Mouse (Mus musculus): ENCODE data around the gene Mylpf. TPM values are rescaled to one million over a fixed set of nuclear protein-coding genes. Genes with fewer than 3 reads are reported as not detected.
A peak's percentile ranks its signal among the peaks of the same experiment; 100 is the strongest.

The Mylpf gene
- polyA plus RNA-seq, 1 experiment from 2014 or later: 22.8 TPM

DNA sequence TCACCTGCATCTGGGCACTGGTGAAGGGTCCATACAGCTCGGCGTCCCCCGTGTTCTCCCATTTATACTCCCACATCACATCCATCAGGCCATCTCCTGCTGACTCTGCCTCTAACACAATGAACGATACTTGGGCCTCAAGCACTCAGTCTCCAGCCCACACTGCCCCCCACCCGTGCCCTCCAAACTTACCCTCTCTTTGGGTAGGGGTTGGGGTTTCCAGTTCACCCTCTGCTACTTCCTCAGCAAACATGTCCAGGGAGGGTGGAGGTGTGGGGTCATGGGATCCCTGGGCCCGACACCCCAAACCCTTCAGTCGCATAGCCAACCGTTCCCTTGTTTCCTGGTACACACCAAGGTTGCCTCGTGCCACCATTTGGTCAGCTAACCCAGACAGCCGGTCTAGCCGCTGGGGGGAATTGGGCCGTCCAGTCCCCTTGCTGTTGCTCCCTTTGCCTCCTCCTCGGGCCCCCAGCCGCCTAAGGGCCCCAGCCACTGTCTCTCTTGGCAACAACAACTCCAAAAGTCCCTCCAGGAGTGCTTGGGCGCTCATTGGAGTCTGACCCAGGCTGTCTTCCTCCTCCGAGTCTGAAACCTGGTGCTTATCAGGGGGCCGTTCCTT lies 14.6 kb upstream of the Mylpf start:
- WGBS: 94% methylated on average over 17 of the region's 17 CpGs
- Histone ChIP-seq H3K9ac (replicated peaks; ENCODE audit: low read length) (no peak overlapping the region), H3K4me2 (ENCODE audit: low read depth, low read length) (no peak overlapping the region; the same call in 1 of the 2 replicates), H3K27ac (replicated peaks; ENCODE audit: low read depth, low read length) (no peak overlapping the region), H3K27me3 (ENCODE audit: control insufficient read depth, insufficient read depth, low read length) (no peaks in the 10 kb centered on the region), H3K4me1 (ENCODE audit: control insufficient read depth, insufficient read depth, low read length) (no peaks in the 10 kb centered on the region; the same call in 1 of the 2 replicates), H3K9me3 (replicated peaks; ENCODE audit: control insufficient read depth, low read length) (no peaks in the 10 kb centered on the region), H3K36me3 (replicated peaks; ENCODE audit: control insufficient read depth, insufficient read depth, low read depth, low read length) (peaks cover 11% of the 10 kb centered on the region), H3K4me3 (ENCODE audit: low read depth, low read length) (0 out of 2 replicates have a peak overlapping the region, but pooled peaks have one; percentile 69)
- DNase-seq (ENCODE audit: low spot score) (no peak), ATAC-seq (replicated peaks; ENCODE audit: insufficient number of reproducible peaks, low FRiP score, low TSS enrichment, low read depth) (no peak)

DNA sequence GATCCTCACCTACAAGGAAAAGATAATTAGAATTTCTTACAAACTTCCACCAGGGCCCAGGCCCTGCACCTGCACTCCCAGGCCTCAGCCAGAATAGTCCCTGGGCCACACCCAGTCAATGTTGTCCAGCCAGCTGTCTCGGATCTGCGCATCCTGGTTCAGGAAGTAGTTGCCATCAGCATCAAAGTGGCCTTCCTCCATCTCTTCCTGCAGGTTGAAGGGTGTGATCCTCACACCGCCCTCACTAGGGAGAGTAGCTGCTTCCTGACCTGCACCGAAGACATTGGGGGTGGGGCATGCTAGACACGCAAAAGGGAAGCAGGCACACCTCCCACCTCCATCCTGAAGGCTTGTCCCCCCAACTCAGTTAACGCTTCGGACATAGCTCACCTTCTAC lies 14.1 kb upstream of the Mylpf start:
- H3K4me3 ChIP-seq (ENCODE audit: low read depth, low read length): peak overlapping the region; percentile 69
- H3K36me3 ChIP-seq (replicated peaks; ENCODE audit: control insufficient read depth, insufficient read depth, low read depth, low read length): peaks cover 11% of the 10 kb centered on the region
- no peak overlapping the region for H3K27ac ChIP-seq (replicated peaks; ENCODE audit: low read depth, low read length)
- H3K4me1 ChIP-seq (ENCODE audit: control insufficient read depth, insufficient read depth, low read length): no peaks in the 10 kb centered on the region; the same call in 1 of the 2 replicates
- WGBS: 78% methylated on average over 7 of the region's 7 CpGs
- no peaks in the 10 kb centered on the region for H3K27me3 ChIP-seq (ENCODE audit: control insufficient read depth, insufficient read depth, low read length)
- H3K9ac ChIP-seq (replicated peaks; ENCODE audit: low read length): peak overlapping the region; percentile 82
- peak overlapping the region; percentile 67 for H3K4me2 ChIP-seq (ENCODE audit: low read depth, low read length)
- H3K9me3 ChIP-seq (replicated peaks; ENCODE audit: control insufficient read depth, low read length): no peaks in the 10 kb centered on the region
- DNase-seq (ENCODE audit: low spot score) (no peak), ATAC-seq (replicated peaks; ENCODE audit: insufficient number of reproducible peaks, low FRiP score, low TSS enrichment, low read depth) (no peak)

GRCm38 (mm10) chr7:127195544-127196295 lies 13.0 kb upstream of the Mylpf start, which contains the start of gene Cd2bp2:
Cd2bp2 (minus strand) TSS chr7:127196050.
- DNase-seq (ENCODE audit: low spot score): peak; percentile 99
- ATAC-seq (replicated peaks; ENCODE audit: insufficient number of reproducible peaks, low FRiP score, low TSS enrichment, low read depth): peak; percentile 92
- Histone ChIP-seq H3K9me3 (replicated peaks; ENCODE audit: control insufficient read depth, low read length) (no peaks in the 10 kb centered on the region), H3K27ac (replicated peaks; ENCODE audit: low read depth, low read length) (peak within 1 kb of the TSS; percentile 87), H3K4me3 (ENCODE audit: low read depth, low read length) (peak within 1 kb of the TSS; percentile 69), H3K27me3 (ENCODE audit: control insufficient read depth, insufficient read depth, low read length) (no peaks in the 10 kb centered on the region), H3K4me1 (ENCODE audit: control insufficient read depth, insufficient read depth, low read length) (no peaks in the 10 kb centered on the region; the same call in 1 of the 2 replicates), H3K9ac (replicated peaks; ENCODE audit: low read length) (peak within 1 kb of the TSS; percentile 82), H3K4me2 (ENCODE audit: low read depth, low read length) (peak within 1 kb of the TSS; percentile 72), H3K36me3 (replicated peaks; ENCODE audit: control insufficient read depth, insufficient read depth, low read depth, low read length) (peaks cover 11% of the 10 kb centered on the region)
- WGBS: under 1% methylated on average over 51 of the region's 51 CpGs

DNA sequence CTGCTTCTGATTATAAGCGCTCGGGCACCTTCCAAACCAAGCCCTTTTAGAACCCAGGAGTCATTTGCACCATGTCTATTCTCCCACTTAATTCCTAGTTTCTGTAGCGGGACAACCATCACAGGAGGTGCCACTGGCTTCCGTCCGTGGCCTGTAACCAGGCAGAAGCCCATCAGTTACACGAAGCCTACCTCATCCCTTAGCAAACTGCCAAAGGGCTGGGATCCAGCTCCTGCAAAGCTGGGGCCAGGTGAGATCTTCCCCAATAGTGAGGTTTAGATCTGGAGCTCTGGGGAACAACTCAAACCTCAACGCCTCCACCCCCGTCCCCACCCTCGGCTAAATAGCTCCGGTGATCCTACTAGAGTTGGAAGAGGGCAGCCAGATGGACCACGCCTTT lies 12.2 kb upstream of the Mylpf start:
- peak overlapping the region; percentile 76 for H3K9ac ChIP-seq (replicated peaks; ENCODE audit: low read length)
- H3K9me3 ChIP-seq (replicated peaks; ENCODE audit: control insufficient read depth, low read length): no peaks in the 10 kb centered on the region
- peaks cover 11% of the 10 kb centered on the region for H3K36me3 ChIP-seq (replicated peaks; ENCODE audit: control insufficient read depth, insufficient read depth, low read depth, low read length)
- peak overlapping the region; percentile 82 for H3K27ac ChIP-seq (replicated peaks; ENCODE audit: low read depth, low read length)
- no peaks in the 10 kb centered on the region; the same call in 1 of the 2 replicates for H3K4me1 ChIP-seq (ENCODE audit: control insufficient read depth, insufficient read depth, low read length)
- no peaks in the 10 kb centered on the region for H3K27me3 ChIP-seq (ENCODE audit: control insufficient read depth, insufficient read depth, low read length)
- H3K4me2 ChIP-seq (ENCODE audit: low read depth, low read length): peak overlapping the region; percentile 72
- DNase-seq (ENCODE audit: low spot score): no peak
- WGBS: 63% methylated on average over 11 of the region's 11 CpGs
- ATAC-seq (replicated peaks; ENCODE audit: insufficient number of reproducible peaks, low FRiP score, low TSS enrichment, low read depth): no peak
- peak overlapping the region; percentile 69 for H3K4me3 ChIP-seq (ENCODE audit: low read depth, low read length)

GRCm38 (mm10) chr7:127206606-127207005 lies 2.1 kb upstream of the Mylpf start:
- Histone ChIP-seq H3K36me3 (replicated peaks; ENCODE audit: control insufficient read depth, insufficient read depth, low read depth, low read length) (no peaks in the 10 kb centered on the region; the same call in 1 of the 2 replicates), H3K4me3 (ENCODE audit: low read depth, low read length) (peak overlapping the region; percentile 92), H3K9ac (replicated peaks; ENCODE audit: low read length) (peak overlapping the region; percentile 89), H3K4me2 (ENCODE audit: low read depth, low read length) (peak overlapping the region; percentile 89), H3K9me3 (replicated peaks; ENCODE audit: control insufficient read depth, low read length) (no peaks in the 10 kb centered on the region), H3K27ac (replicated peaks; ENCODE audit: low read depth, low read length) (no peak overlapping the region), H3K4me1 (ENCODE audit: control insufficient read depth, insufficient read depth, low read length) (no peaks in the 10 kb centered on the region; the same call in 1 of the 2 replicates), H3K27me3 (ENCODE audit: control insufficient read depth, insufficient read depth, low read length) (no peaks in the 10 kb centered on the region)
- 48% methylated on average over 2 of the region's 2 CpGs for WGBS
- ATAC-seq (replicated peaks; ENCODE audit: insufficient number of reproducible peaks, low FRiP score, low TSS enrichment, low read depth): no peak
- no peak for DNase-seq (ENCODE audit: low spot score)

DNA sequence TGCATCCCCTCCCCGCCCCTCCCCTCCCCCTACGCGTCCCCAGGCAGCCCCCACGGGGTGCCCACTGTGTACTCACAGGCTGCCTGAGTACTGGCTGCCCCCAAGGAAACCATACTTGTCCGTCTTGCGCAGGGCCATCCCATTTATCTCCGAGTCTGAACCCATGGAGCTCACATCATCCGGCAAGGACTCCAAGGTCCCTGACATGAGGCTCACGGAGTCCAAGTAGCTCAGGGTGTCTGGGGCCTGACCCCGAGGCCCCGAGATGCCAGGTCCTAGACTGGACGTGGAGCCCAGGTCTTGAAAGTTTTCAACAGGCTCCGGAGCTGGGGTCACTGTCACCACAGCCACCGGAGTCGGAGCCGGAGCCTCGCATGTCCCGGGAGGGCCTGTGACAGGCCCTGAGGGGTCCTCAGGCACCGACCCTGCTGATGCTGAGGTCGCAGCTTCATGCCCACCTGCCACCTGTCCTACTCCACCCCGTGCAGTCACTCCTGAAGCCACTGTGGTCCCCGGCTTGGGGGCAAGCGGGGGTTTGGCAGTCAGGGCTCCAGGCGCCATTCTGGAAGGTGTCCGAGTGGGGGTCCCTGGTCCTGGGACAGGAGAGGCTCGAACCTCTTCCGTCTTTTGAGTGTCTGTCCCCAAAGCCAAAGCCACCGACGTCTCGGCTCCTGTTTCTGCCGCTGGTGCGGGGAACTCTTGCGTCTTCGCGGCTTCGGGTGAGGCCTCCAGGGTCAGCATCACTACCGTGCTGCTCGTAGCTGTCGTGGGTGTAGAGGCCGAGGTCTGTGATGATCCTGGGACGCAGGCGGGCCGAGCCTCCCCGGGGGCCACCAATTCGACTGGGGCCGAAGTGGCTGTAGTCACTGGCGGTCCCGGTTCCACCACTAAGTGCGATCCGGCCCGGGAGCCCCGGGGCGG lies 1.1 kb upstream of the Mylpf start:
- ATAC-seq (replicated peaks; ENCODE audit: insufficient number of reproducible peaks, low FRiP score, low TSS enrichment, low read depth) (peak; percentile 22; the same call in 1 of the 2 replicates), DNase-seq (ENCODE audit: low spot score) (peak; percentile 30)
- peak overlapping the region; percentile 71 for H3K27ac ChIP-seq (replicated peaks; ENCODE audit: low read depth, low read length)
- H3K9me3 ChIP-seq (replicated peaks; ENCODE audit: control insufficient read depth, low read length): no peaks in the 10 kb centered on the region
- peak overlapping the region; percentile 92 for H3K4me3 ChIP-seq (ENCODE audit: low read depth, low read length)
- no peaks in the 10 kb centered on the region for H3K27me3 ChIP-seq (ENCODE audit: control insufficient read depth, insufficient read depth, low read length)
- WGBS: under 1% methylated on average over 45 of the region's 53 CpGs
- H3K36me3 ChIP-seq (replicated peaks; ENCODE audit: control insufficient read depth, insufficient read depth, low read depth, low read length): no peaks in the 10 kb centered on the region; the same call in 1 of the 2 replicates
- H3K4me1 ChIP-seq (ENCODE audit: control insufficient read depth, insufficient read depth, low read length): no peaks in the 10 kb centered on the region; the same call in 1 of the 2 replicates
- H3K9ac ChIP-seq (replicated peaks; ENCODE audit: low read length): peak overlapping the region; percentile 89
- peak overlapping the region; percentile 89 for H3K4me2 ChIP-seq (ENCODE audit: low read depth, low read length)

DNA sequence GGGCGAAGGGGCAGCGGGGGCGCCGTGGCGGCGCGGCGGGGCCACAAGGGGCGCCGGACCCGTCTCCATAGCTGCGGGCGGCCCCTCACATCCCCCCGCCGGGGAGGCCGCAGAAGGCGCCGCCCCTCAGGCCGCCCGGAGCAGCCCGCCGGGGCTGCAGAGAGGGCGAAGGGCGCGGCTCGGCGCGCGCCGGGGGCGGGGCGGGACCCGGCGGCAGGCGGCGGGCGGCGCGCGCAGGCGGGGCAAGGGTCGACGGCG lies 466 bp upstream of the Mylpf start, which contains the start of gene Tbc1d10b:
Tbc1d10b (minus strand) TSS at position 174 of the 258 bp plus-strand sequence.
- DNase-seq (ENCODE audit: low spot score) (no peak), ATAC-seq (replicated peaks; ENCODE audit: insufficient number of reproducible peaks, low FRiP score, low TSS enrichment, low read depth) (0 out of 2 replicates have a peak, but pooled peaks have one; percentile 0)
- WGBS: 0% methylated on average over 7 of the region's 44 CpGs
- H3K4me3 ChIP-seq (ENCODE audit: low read depth, low read length): peak within 1 kb of the TSS; percentile 92
- no peaks in the 10 kb centered on the region; the same call in 1 of the 2 replicates for H3K36me3 ChIP-seq (replicated peaks; ENCODE audit: control insufficient read depth, insufficient read depth, low read depth, low read length)
- peak within 1 kb of the TSS; percentile 71 for H3K27ac ChIP-seq (replicated peaks; ENCODE audit: low read depth, low read length)
- no peaks in the 10 kb centered on the region for H3K27me3 ChIP-seq (ENCODE audit: control insufficient read depth, insufficient read depth, low read length)
- H3K4me1 ChIP-seq (ENCODE audit: control insufficient read depth, insufficient read depth, low read length): no peaks in the 10 kb centered on the region; the same call in 1 of the 2 replicates
- peak within 1 kb of the TSS; percentile 89 for H3K4me2 ChIP-seq (ENCODE audit: low read depth, low read length)
- peak within 1 kb of the TSS; percentile 89 for H3K9ac ChIP-seq (replicated peaks; ENCODE audit: low read length)
- no peaks in the 10 kb centered on the region for H3K9me3 ChIP-seq (replicated peaks; ENCODE audit: control insufficient read depth, low read length)
